Mouse (Mus musculus): ENCODE measurements around the gene Zfp956. TPM values are rescaled to one million over a fixed set of nuclear protein-coding genes. Genes with fewer than 3 reads are reported as not detected.

Gene Zfp956
- polyA plus RNA-seq, 1 experiment from 2014 or later = 19.3 TPM

Other genes starting within 250 kb of the Zfp956 start
- gene Pdia4, start 140.0 kb upstream of the Zfp956 start, polyA plus RNA-seq (2014; fragmentation: Nextera tagmentation; extraction: Ambion mirVana) = 149 and 168 TPM in 2 replicates
- gene Zfp786, start 122.5 kb upstream of the Zfp956 start, polyA plus RNA-seq (2014; fragmentation: Nextera tagmentation; extraction: Ambion mirVana) = 13.6 and 13.7 TPM in 2 replicates
- gene Zfp398, start 117.7 kb upstream of the Zfp956 start, polyA plus RNA-seq (2014; fragmentation: Nextera tagmentation; extraction: Ambion mirVana) = 15.7 and 18.6 TPM in 2 replicates
- gene Zfp282, start 76.2 kb upstream of the Zfp956 start, polyA plus RNA-seq (2014; fragmentation: Nextera tagmentation; extraction: Ambion mirVana) = 18.7 and 18.9 TPM in 2 replicates
- gene Zfp212, start 32.9 kb upstream of the Zfp956 start, polyA plus RNA-seq (2014; fragmentation: Nextera tagmentation; extraction: Ambion mirVana) = 10.7 and 12.4 TPM in 2 replicates
- gene Zfp777, start 95.5 kb downstream of the Zfp956 start, polyA plus RNA-seq (2014; fragmentation: Nextera tagmentation; extraction: Ambion mirVana) = 12.2 and 12.7 TPM in 2 replicates
- gene Zfp746, start 133.2 kb downstream of the Zfp956 start, polyA plus RNA-seq (2014; fragmentation: Nextera tagmentation; extraction: Ambion mirVana) = 23.4 and 25.7 TPM in 2 replicates

Measured in hindbrain, embryonic 14.5 days (tissue).